Comparison of ENCODE assay signal across 9 mouse cellular contexts in the genomic region with DNA sequence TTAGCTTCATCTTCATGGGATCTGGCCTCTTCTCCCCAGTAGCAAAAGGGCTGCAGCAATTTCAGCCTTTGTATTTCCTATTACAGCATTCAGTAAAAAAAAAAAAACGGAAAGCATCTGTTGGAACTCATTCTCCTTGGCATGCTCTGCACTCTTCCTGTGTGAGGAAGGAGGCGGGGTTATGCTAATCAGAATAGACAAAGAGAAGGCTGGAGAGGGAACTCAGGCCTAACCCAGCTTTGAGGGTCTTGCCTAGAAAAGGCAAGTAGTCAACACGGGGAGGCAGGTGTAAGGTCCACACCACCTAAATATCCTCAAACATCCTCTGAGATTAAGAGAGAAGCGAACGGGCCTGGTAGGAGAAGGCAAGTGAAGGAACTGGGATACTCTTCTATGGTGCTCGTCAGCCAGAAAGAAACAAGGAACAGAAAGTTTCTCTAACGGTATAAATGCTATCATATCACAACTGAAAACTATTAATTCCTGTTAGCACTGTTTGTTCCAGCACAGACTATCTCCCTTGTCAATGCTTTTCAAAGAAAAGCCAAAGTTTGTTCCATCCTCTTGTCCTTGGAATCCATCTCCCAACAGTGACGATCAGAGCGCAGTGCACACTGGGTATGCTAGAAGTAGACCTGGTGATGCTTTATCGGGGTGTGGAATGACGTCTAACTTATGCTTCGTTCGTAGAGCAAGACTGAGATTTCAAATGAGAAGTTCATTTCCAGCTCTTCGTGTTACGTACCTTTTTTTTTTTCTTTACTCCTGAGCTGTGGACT.
DNase-seq lines count a peak whose midpoint lies in the region; ATAC-seq lines count a peak whose summit lies in the region.
"Had no signal": no experiment of that assay in that cellular context is flagged by ENCODE, and none has a peak within 500 bp of the region (broad histone marks: within the 10 kb centered on the region; RNA-seq: fewer than 3 reads in every experiment).

No protein-coding gene starts in this region.

- no peak overlapping the region for H3K4me3 ChIP-seq in midbrain, embryonic 11.5 days (ENCODE audit: low read depth, low read length)
- H3K4me3 ChIP-seq in midbrain, embryonic 10.5 days: no peak overlapping the region
- H3K4me3 ChIP-seq in embryonic facial prominence, embryonic 11.5 days (ENCODE audit: low read depth, low read length): no peak overlapping the region
- no peak overlapping the region for H3K4me3 ChIP-seq in hindbrain, embryonic 11.5 days (ENCODE audit: low read depth, low read length)
- H3K4me3 ChIP-seq: limb, embryonic 12.5 days had no signal

- H3K4me2 ChIP-seq in midbrain, embryonic 11.5 days: no peak overlapping the region
- no peak overlapping the region for H3K4me2 ChIP-seq in embryonic facial prominence, embryonic 11.5 days (ENCODE audit: low read depth, low read length)
- H3K4me2 ChIP-seq in hindbrain, embryonic 11.5 days (replicated peaks; ENCODE audit: low read depth, low read length): no peak overlapping the region
- H3K4me2 ChIP-seq: limb, embryonic 12.5 days had no signal

- H3K4me1 ChIP-seq in midbrain, embryonic 11.5 days (ENCODE audit: control insufficient read depth, insufficient read depth, low read length): no peaks in the 10 kb centered on the region
- H3K4me1 ChIP-seq in midbrain, embryonic 10.5 days: no peaks in the 10 kb centered on the region
- no peaks in the 10 kb centered on the region for H3K4me1 ChIP-seq in embryonic facial prominence, embryonic 11.5 days (ENCODE audit: control insufficient read depth, insufficient read depth, low read length)
- no peaks in the 10 kb centered on the region for H3K4me1 ChIP-seq in hindbrain, embryonic 11.5 days (replicated peaks; ENCODE audit: control insufficient read depth, insufficient read depth, low read length)

- H3K9ac ChIP-seq in midbrain, embryonic 11.5 days (ENCODE audit: low read length): no peak overlapping the region
- H3K9ac ChIP-seq in embryonic facial prominence, embryonic 11.5 days (replicated peaks; ENCODE audit: low read length): no peak overlapping the region
- H3K9ac ChIP-seq in hindbrain, embryonic 11.5 days (ENCODE audit: low read depth, low read length): no peak overlapping the region
- H3K9ac ChIP-seq: limb, embryonic 12.5 days had no signal

- 84% methylated on average over 15 of the region's 15 CpGs for whole genome bisulfite sequencing in midbrain, embryonic 11.5 days
- 84% methylated on average over 15 of the region's 15 CpGs for WGBS in midbrain, embryonic 10.5 days
- WGBS in embryonic facial prominence, embryonic 11.5 days: 85% methylated on average over 15 of the region's 15 CpGs
- WGBS in hindbrain, embryonic 11.5 days: 86% methylated on average over 15 of the region's 15 CpGs

- no peaks in the 10 kb centered on the region for H3K9me3 ChIP-seq in midbrain, embryonic 11.5 days (ENCODE audit: control insufficient read depth, low read length)
- no peaks in the 10 kb centered on the region for H3K9me3 ChIP-seq in midbrain, embryonic 10.5 days (replicated peaks)
- no peaks in the 10 kb centered on the region for H3K9me3 ChIP-seq in embryonic facial prominence, embryonic 11.5 days (replicated peaks; ENCODE audit: control insufficient read depth, low read length)
- H3K9me3 ChIP-seq in hindbrain, embryonic 11.5 days (ENCODE audit: control insufficient read depth, low read length): no peaks in the 10 kb centered on the region
- H3K9me3 ChIP-seq: limb, embryonic 12.5 days had no signal

- no peak overlapping the region for H3K27ac ChIP-seq in midbrain, embryonic 11.5 days (ENCODE audit: low read depth, low read length)
- H3K27ac ChIP-seq in midbrain, embryonic 10.5 days (replicated peaks): no peak overlapping the region
- no peak overlapping the region for H3K27ac ChIP-seq in embryonic facial prominence, embryonic 11.5 days (replicated peaks; ENCODE audit: low read depth, low read length)
- no peak overlapping the region for H3K27ac ChIP-seq in hindbrain, embryonic 11.5 days (ENCODE audit: low read depth, low read length)
- H3K27ac ChIP-seq: limb, embryonic 12.5 days had no signal

- no peaks in the 10 kb centered on the region for H3K36me3 ChIP-seq in midbrain, embryonic 11.5 days (ENCODE audit: control insufficient read depth, insufficient read depth, low read length)
- H3K36me3 ChIP-seq in midbrain, embryonic 10.5 days: no peaks in the 10 kb centered on the region
- no peaks in the 10 kb centered on the region for H3K36me3 ChIP-seq in embryonic facial prominence, embryonic 11.5 days (replicated peaks; ENCODE audit: control insufficient read depth, insufficient read depth, low read depth, low read length)
- no peaks in the 10 kb centered on the region for H3K36me3 ChIP-seq in hindbrain, embryonic 11.5 days (ENCODE audit: control insufficient read depth, insufficient read depth, low read length)
- H3K36me3 ChIP-seq: limb, embryonic 12.5 days had no signal

- no peaks in the 10 kb centered on the region for H3K27me3 ChIP-seq in midbrain, embryonic 11.5 days (ENCODE audit: control insufficient read depth, insufficient read depth, low read length)
- H3K27me3 ChIP-seq in midbrain, embryonic 10.5 days (ENCODE audit: low read depth, poor library complexity, severe bottlenecking): no peaks in the 10 kb centered on the region
- no peaks in the 10 kb centered on the region for H3K27me3 ChIP-seq in embryonic facial prominence, embryonic 11.5 days (ENCODE audit: control insufficient read depth, insufficient read depth, low read length)
- H3K27me3 ChIP-seq in hindbrain, embryonic 11.5 days (ENCODE audit: control insufficient read depth, insufficient read depth, low read length): no peaks in the 10 kb centered on the region
- H3K27me3 ChIP-seq: limb, embryonic 12.5 days had no signal

- DNase-seq in midbrain, embryonic 11.5 days (ENCODE audit: low spot score, missing footprints): peak; percentile 80
- DNase-seq in midbrain, embryonic 10.5 days (ENCODE audit: low spot score): no peak
- DNase-seq in embryonic facial prominence, embryonic 11.5 days (ENCODE audit: low spot score): peak; percentile 9
- DNase-seq in hindbrain, embryonic 11.5 days (ENCODE audit: low spot score): peak; percentile 31
- peak; percentile 68 for DNase-seq in lung, postnatal 10 days
- no peak for DNase-seq in urinary bladder, adult 2 months (ENCODE audit: low spot score)
- no peak for DNase-seq in urinary bladder, postnatal 14 days (ENCODE audit: low spot score)
- no peak for DNase-seq in cerebellum, adult 8-10 months

- ATAC-seq in midbrain, embryonic 11.5 days (ENCODE audit: low FRiP score): peak; percentile 62; the same call in 1 of the 2 replicates
- no peak for ATAC-seq in embryonic facial prominence, embryonic 11.5 days (replicated peaks; ENCODE audit: insufficient number of reproducible peaks, low FRiP score, low TSS enrichment, low read depth)
- ATAC-seq in hindbrain, embryonic 11.5 days (ENCODE audit: low FRiP score): 0 out of 2 replicates have a peak, but pooled peaks have one; percentile 53

Comparison
In these comparisons a context has a peak if more than half of its experiments do, and no peak if none do; other contexts are left out.
1. DNase-seq: peak in midbrain, embryonic 11.5 days (single experiment), embryonic facial prominence, embryonic 11.5 days (single experiment), hindbrain, embryonic 11.5 days (single experiment) and lung, postnatal 10 days (single experiment); none in midbrain, embryonic 10.5 days (single experiment), urinary bladder, adult 2 months (single experiment), urinary bladder, postnatal 14 days (single experiment) and cerebellum, adult 8-10 months (single experiment).